Comparison of ENCODE assay signal across 9 mouse cellular contexts in genomic region chr5:66200044-66200443, GRCm38 (mm10). TPM values are rescaled to one million over a fixed set of nuclear protein-coding genes. Genes with fewer than 3 reads are reported as not detected.
DNase-seq lines count a peak whose midpoint lies in the region; TF ChIP-seq lines count a peak whose summit lies in the region.
"Had no signal": no experiment of that assay in that cellular context is flagged by ENCODE, and none has a peak within 500 bp of the region (broad histone marks: within the 10 kb centered on the region; RNA-seq: fewer than 3 reads in every experiment).

No protein-coding gene starts in this region.

- no peak for TF ChIP-seq CTCF in cerebellum, adult 2 months (IDR thresholded peaks at IDR 0.05; ENCODE audit: borderline replicate concordance, insufficient read depth, low read depth, low read length)

- no peak for TF ChIP-seq POLR2A in cerebellum, adult 2 months (IDR thresholded peaks at IDR 0.05; ENCODE audit: borderline replicate concordance, insufficient read depth, low read length)

- no peak overlapping the region for H3K27ac ChIP-seq in cerebellum, adult 2 months (ENCODE audit: insufficient read depth, low read length)
- H3K27ac ChIP-seq: kidney, postnatal 0 days had no signal

- WGBS in cerebellum, adult 2 months = 69% methylated on average over 10 of the region's 10 CpGs

- H3K27me3 ChIP-seq in cerebellum, adult 2 months (ENCODE audit: control insufficient read depth, insufficient read depth, low read length) = no peaks in the 10 kb centered on the region

- no peaks in the 10 kb centered on the region for H3K4me1 ChIP-seq in cerebellum, adult 2 months (ENCODE audit: control insufficient read depth, insufficient read depth, low read length)

- peak; percentile 81 for DNase-seq in ovary, adult 18-20 months (ENCODE audit: low spot score)
- no peak for DNase-seq in ovary, postnatal 10 days (ENCODE audit: low spot score)
- peak; percentile 80 for DNase-seq in adrenal gland, postnatal 25 days
- peak; percentile 66 for DNase-seq in lung, postnatal 25 days (ENCODE audit: low spot score)
- peak; percentile 82 for DNase-seq in urinary bladder, postnatal 14 days (ENCODE audit: low spot score)
- no peak for DNase-seq in cerebellum, adult 2 months
- DNase-seq in right cerebral cortex, postnatal 25 days = no peak
- DNase-seq in embryo, embryonic 10 days (ENCODE audit: low spot score) = no peak

- H3K4me3 ChIP-seq in cerebellum, adult 2 months (replicated peaks; ENCODE audit: insufficient read depth, low read depth, low read length) = no peak overlapping the region

RNA-seq across cellular contexts. Expression of gene Rbm47, which starts 27.1 kb away (rescaled TPM):
- 115 and 116 TPM in 2 replicates for total RNA-seq in adrenal gland, postnatal 25 days (2021)
- 0.49 and 1.7 TPM in 2 replicates for polyA plus RNA-seq in cerebellum, adult 2 months (2012; rRNA removed)

RNA-seq across cellular contexts. Expression of gene Nsun7, which starts 59.7 kb away (rescaled TPM):
- 0.29 and 0.70 TPM in 2 replicates for total RNA-seq in adrenal gland, postnatal 25 days (2021)
- 3.6 and 4.2 TPM in 2 replicates for polyA plus RNA-seq in cerebellum, adult 2 months (2012; rRNA removed)

Comparison
In these comparisons a context has a peak if more than half of its experiments do, and no peak if none do; other contexts are left out.
1. DNase-seq: peak in ovary, adult 18-20 months (single experiment), adrenal gland, postnatal 25 days (single experiment), lung, postnatal 25 days (single experiment) and urinary bladder, postnatal 14 days (single experiment); none in ovary, postnatal 10 days (single experiment), cerebellum, adult 2 months (0 of 2), right cerebral cortex, postnatal 25 days (single experiment) and embryo, embryonic 10 days (single experiment).